Mouse (Mus musculus) heart, postnatal 0 days (tissue): ENCODE data around the gene Gm10837. TPM values are rescaled to one million over a fixed set of nuclear protein-coding genes. Genes with fewer than 3 reads are reported as not detected.
"Not testable (repeated sequence)": the region's sequence is repeated elsewhere in the genome, so short reads cannot be mapped to it uniquely, and the experiment has no call there.

Experiments
- ATAC-seq: fragments of 200-750 bp; cut with Nextera tagmentation; 2 replicates; pipeline ENCODE4 v1.8.0; 2017; ENCODE audit warnings: low read depth, moderate number of reproducible peaks, moderate library complexity; ENCODE audit not compliant: insufficient read depth
- DNase-seq: peaks from one replicate; pipeline ENCODE4 v3.0.0-alpha.2; 2016; ENCODE audit warnings: low spot score
- H3K27ac ChIP-seq: fragments of 300-500 bp; sonication (generic); 2 replicates; pipeline ENCODE4 v1.5.1; 2014; ENCODE audit warnings: low read depth, mild to moderate bottlenecking
- H3K27me3 ChIP-seq: fragments of 300-500 bp; sonication (generic); 2 replicates; pipeline ENCODE4 v1.6.1; 2014; ENCODE audit warnings: low read length, mixed read lengths; ENCODE audit not compliant: control insufficient read depth, insufficient read depth
- H3K36me3 ChIP-seq: fragments of 300-500 bp; sonication (generic); replicated peaks from 2 replicates; pipeline ENCODE4 v1.6.1; 2014; ENCODE audit warnings: low read length, mixed read lengths; ENCODE audit not compliant: control insufficient read depth, insufficient read depth
- H3K4me1 ChIP-seq: fragments of 300-500 bp; sonication (generic); 2 replicates; pipeline ENCODE4 v1.6.1; 2014; ENCODE audit warnings: antibody characterized with exemption; ENCODE audit not compliant: control insufficient read depth, insufficient read depth
- H3K4me2 ChIP-seq: fragments of 300-500 bp; sonication (generic); 2 replicates; pipeline ENCODE4 v1.6.1; 2014; ENCODE audit warnings: low read depth, mild to moderate bottlenecking, low read length, moderate library complexity
- H3K4me3 ChIP-seq: fragments of 300-500 bp; sonication (generic); 2 replicates; pipeline ENCODE4 v1.5.1; 2014; ENCODE audit warnings: low read depth, low read length
- H3K9ac ChIP-seq: fragments of 300-500 bp; sonication (generic); replicated peaks from 2 replicates; pipeline ENCODE4 v1.6.1; 2014; ENCODE audit warnings: low read depth, low read length, mixed read lengths
- H3K9me3 ChIP-seq: fragments of 300-500 bp; sonication (generic); replicated peaks from 2 replicates; pipeline ENCODE4 v1.6.1; 2016; ENCODE audit warnings: low read length; ENCODE audit not compliant: control insufficient read depth
- CTCF ChIP-seq: IDR thresholded peaks from 2 replicates; pipeline ENCODE4 v1.5.1; 2016; ENCODE audit warnings: antibody characterized with exemption, control low read depth, low read depth
- EP300 ChIP-seq: IDR thresholded peaks from 2 replicates; pipeline ENCODE4 v1.6.1; 2016; ENCODE audit warnings: antibody characterized with exemption, low read depth
- WGBS: fragments of 180-500 bp; shearing (Covaris S2); extraction: QIAGEN DNeasy Blood & Tissue Kit; methylation state at CpG from one replicate; pipeline ENCODE4 v1.1.7; 2014; 5-methylcytosine and 5-hydroxymethylcytosine counted together
- polyA plus RNA-seq: library from polyadenylated mRNA; unstranded; fragments of >200 nt; fragmentation: Nextera tagmentation; extraction: Ambion mirVana; gene quantifications from 2 replicates; pipeline ENCODE4 v1.2.1, GENCODE M21; 2015
- total RNA-seq: library from RNA; depleted of rRNA; stranded (reverse); fragments of >200 nt; gene quantifications from 2 replicates; pipeline ENCODE4 v1.2.3, GENCODE M21; 2014; ENCODE audit warnings: low replicate concordance

The Gm10837 gene
- total and polyA plus RNA-seq, 2 experiments from 2014 or later = not detected

DNA sequence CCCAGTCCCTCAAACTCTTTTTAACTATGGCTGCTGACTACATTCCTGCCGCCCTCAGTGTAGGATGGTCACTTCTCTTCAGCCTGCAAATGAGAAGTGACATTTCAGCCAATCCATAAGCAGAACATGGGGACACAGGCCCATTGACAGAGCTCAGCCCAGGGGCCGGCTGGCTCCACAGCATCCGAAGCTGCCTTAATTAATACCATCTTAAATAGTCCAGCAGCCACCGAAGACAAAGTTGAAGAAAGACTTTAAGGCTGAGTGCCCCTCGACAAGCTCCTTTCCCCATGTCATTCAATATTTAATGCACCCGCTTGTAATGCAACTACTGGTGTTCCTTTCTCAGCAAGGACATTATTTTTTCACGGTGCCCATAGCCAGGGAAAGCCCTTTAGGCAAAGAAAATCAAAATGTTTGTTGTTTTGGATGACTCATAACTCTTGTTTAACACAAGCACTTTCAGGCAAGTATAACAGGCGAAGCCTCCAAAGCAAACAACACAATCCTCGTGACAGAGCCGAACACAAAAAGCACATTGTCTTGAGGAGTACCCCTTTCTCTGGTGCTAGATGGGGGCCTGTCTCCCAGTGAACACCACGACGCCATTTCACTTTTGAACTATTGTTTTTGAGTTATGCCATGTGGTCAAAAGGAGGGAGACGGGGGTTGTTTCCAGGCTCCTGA lies 37.5 kb upstream of the Gm10837 start:
- H3K27me3 ChIP-seq = peaks cover 85% of the 10 kb centered on the region
- no peak overlapping the region for H3K9ac ChIP-seq
- no peak overlapping the region for H3K4me3 ChIP-seq
- DNase-seq (no peak), ATAC-seq (no peak)
- no peaks in the 10 kb centered on the region for H3K36me3 ChIP-seq
- no peak overlapping the region for H3K27ac ChIP-seq
- H3K9me3 ChIP-seq = no peaks in the 10 kb centered on the region
- 68% methylated on average over 13 of the region's 13 CpGs for WGBS
- H3K4me1 ChIP-seq = no peaks in the 10 kb centered on the region
- TF ChIP-seq CTCF = no peak
- no peak for TF ChIP-seq EP300
- H3K4me2 ChIP-seq = no peak overlapping the region

- ATAC-seq = no peak
- Histone ChIP-seq H3K9ac (no peak overlapping the region), H3K36me3 (no peaks in the 10 kb centered on the region), H3K27me3 (peaks cover 81% of the 10 kb centered on the region), H3K27ac (no peak overlapping the region), H3K4me1 (no peaks in the 10 kb centered on the region), H3K4me3 (peak overlapping the region; percentile 32), H3K9me3 (no peaks in the 10 kb centered on the region), H3K4me2 (peak overlapping the region; percentile 49)
- 12% methylated on average over 32 of the region's 32 CpGs for WGBS
- no peak for TF ChIP-seq CTCF
- TF ChIP-seq EP300 = no peak
- no peak for DNase-seq
Observed at GRCm38 (mm10) chr14:122453388-122453995, 36.9 kb upstream of the Gm10837 start.

DNA sequence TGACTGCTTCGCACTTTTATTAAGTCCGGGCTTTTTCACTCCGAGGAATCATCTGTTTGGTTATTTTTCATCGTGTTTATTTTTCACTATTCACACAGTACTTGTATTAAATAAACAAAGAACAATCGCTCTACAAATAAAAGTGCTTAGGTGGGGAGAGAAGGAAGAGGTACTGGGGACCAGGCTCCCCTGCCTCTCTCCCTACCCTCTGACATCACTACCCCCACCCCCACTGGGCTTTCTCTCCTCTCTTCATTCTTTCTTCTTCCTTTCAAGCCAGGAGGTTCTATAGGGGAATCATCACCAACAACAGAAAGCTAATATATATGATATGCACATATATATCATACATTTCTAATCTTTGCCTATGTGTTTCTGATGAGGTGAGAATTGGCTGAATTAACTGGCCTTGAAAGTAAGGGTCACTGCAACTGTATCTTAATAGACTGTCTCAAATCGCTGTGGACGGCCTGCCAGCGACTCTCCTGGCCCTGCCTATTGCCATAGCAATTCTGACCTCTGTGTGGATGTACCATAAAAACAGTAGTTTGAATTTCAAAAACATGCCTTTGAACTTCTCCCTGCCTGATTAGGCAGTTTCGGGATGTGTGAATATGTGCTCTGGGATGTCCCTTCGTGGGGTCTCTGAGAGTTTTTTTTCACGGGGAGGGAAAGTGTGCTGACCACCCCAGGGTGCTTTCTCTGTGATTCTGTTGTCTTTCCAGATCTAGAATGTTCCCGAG lies 36.2 kb upstream of the Gm10837 start:
- H3K4me1 ChIP-seq = no peaks in the 10 kb centered on the region
- DNase-seq (no peak), ATAC-seq (no peak)
- peak overlapping the region; percentile 49 for H3K4me2 ChIP-seq
- TF ChIP-seq CTCF (no peak), EP300 (no peak)
- 35% methylated on average over 12 of the region's 12 CpGs for WGBS
- no peaks in the 10 kb centered on the region for H3K9me3 ChIP-seq
- H3K9ac ChIP-seq = no peak overlapping the region
- no peaks in the 10 kb centered on the region for H3K36me3 ChIP-seq
- peak overlapping the region; percentile 32 for H3K4me3 ChIP-seq
- H3K27me3 ChIP-seq = peaks cover 74% of the 10 kb centered on the region
- no peak overlapping the region for H3K27ac ChIP-seq

GRCm38 (mm10) chr14:122454901-122455561 lies 35.4 kb upstream of the Gm10837 start:
- no peaks in the 10 kb centered on the region for H3K4me1 ChIP-seq
- H3K36me3 ChIP-seq = no peaks in the 10 kb centered on the region
- no peak for DNase-seq
- no peak for TF ChIP-seq CTCF
- H3K4me3 ChIP-seq = no peak overlapping the region
- H3K4me2 ChIP-seq = no peak overlapping the region
- WGBS = 84% methylated on average over 10 of the region's 10 CpGs
- no peak overlapping the region for H3K9ac ChIP-seq
- H3K9me3 ChIP-seq = no peaks in the 10 kb centered on the region
- no peak overlapping the region for H3K27ac ChIP-seq
- no peak for ATAC-seq
- peaks cover 70% of the 10 kb centered on the region for H3K27me3 ChIP-seq

GRCm38 (mm10) chr14:122455562-122455958 lies 34.8 kb upstream of the Gm10837 start:
- Histone ChIP-seq H3K9ac (no peak overlapping the region), H3K27me3 (peaks cover 70% of the 10 kb centered on the region), H3K27ac (no peak overlapping the region), H3K4me2 (no peak overlapping the region), H3K4me3 (no peak overlapping the region), H3K4me1 (no peaks in the 10 kb centered on the region), H3K36me3 (no peaks in the 10 kb centered on the region), H3K9me3 (no peaks in the 10 kb centered on the region)
- DNase-seq (no peak), ATAC-seq (no peak)
- TF ChIP-seq EP300 (no peak), CTCF (no peak)
- 84% methylated on average over 4 of the region's 4 CpGs for WGBS

DNA sequence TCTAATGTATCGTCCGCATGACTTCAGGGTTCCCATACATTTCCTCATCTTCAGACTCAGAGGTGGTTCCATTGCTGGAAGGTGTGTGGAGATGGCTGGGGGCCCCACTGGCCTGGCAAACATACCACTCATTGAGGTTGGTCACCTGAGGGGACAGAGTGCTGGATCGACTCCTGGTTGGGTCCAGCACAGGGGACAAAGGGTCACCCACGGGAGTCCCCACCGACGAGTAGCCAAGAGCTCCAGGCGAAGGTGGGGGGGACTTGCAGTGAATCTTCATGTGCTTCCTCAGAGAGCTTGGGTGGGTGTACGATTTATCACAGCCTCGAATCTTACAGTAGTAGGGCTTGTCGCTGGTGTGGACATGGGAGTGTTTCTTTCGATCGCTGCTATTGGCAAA lies 31.1 kb upstream of the Gm10837 start:
- H3K9ac ChIP-seq, H3K27ac ChIP-seq, H3K4me2 ChIP-seq, H3K9me3 ChIP-seq, DNase-seq, H3K4me1 ChIP-seq, H3K4me3 ChIP-seq, ATAC-seq, H3K36me3 ChIP-seq: not testable (repeated sequence)
- 84% methylated on average over 8 of the region's 12 CpGs for WGBS
- H3K27me3 ChIP-seq = peaks cover 67% of the 10 kb centered on the region
